Mouse (Mus musculus): Measurements from ENCODE around the gene 2900026A02Rik. TPM values are rescaled to one million over a fixed set of nuclear protein-coding genes. Genes with fewer than 3 reads are reported as not detected.

Gene 2900026A02Rik
- polyA plus RNA-seq, 1 experiment = not detected

DNA sequence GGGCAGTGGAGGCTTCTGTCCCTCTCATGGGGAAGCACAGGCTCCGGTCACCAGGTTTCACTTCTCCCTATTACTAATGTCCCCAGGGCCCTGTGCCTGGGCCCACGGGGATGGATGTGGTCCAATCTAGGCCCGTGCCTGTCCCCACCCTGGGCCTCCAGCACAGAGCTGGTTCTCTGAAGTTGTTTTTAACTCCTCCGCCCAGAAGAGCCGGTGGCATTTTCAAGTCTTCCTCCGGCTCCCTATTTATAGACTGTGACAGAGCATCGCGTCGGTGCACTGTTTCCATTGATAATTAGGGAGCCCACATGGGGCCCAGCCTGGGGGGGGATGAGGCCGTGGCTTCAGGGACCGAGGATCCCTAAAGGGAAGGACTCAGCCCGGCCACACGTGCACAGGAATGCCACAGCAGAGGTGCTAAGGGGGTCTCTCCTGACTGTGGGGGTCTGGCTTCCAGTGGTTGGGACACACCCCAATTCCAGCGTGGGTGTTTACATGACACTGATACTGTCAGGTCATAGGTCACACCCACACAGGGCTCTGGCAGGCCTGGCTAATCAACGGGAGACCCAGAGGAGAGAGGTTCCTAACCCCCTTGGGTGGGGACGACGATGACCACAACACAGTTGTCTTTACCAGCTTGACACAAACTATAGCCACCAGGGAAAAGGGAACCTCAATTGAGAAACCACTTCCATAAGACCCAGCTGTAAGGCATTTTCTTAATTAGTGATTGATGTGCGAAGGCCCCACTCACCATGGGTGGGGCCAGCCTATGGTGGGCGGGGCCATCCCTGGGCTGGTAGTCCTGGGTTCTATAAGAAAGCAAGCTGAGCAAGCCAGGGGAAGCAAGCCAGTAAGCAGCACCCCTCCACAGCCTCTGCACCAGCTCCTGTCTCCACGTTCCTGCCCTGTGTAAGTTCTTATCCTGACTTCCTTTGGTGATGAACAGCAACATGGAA is 106.5 kb downstream of the 2900026A02Rik start:
- no peak for TF ChIP-seq GATA1 (IDR thresholded peaks at IDR 0.05; ENCODE audit: low read length)

- TF ChIP-seq GATA1 (IDR thresholded peaks at IDR 0.05; ENCODE audit: low read length) = no peak
Observed at GRCm38 (mm10) chr5:113113120-113113519, 107.9 kb downstream of the 2900026A02Rik start.

DNA sequence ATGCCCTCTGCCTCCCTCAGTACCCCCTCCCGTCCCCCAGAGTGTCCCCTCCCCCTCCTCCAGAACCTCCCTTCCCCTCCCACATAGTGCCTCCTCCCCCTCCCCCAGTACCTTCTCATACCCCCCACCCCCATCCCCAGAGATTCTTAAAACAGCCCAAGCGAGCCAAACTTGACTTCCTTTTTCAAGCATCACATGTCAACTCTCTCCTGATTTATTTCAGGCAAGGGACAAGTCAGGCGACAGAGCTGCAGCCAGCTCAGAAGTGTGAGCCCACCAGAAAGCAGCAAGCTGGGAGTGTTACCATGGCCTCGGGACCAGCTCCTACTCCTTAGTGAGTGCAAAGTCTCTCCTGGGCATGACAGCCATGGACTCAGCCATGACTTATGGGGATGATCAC is 109.7 kb downstream of the 2900026A02Rik start:
- TF ChIP-seq GATA1 (IDR thresholded peaks at IDR 0.05; ENCODE audit: low read length) = no peak

- no peak for TF ChIP-seq GATA1 (IDR thresholded peaks at IDR 0.05; ENCODE audit: low read length)
Observed at GRCm38 (mm10) chr5:113110929-113111328, 110.1 kb downstream of the 2900026A02Rik start.

DNA sequence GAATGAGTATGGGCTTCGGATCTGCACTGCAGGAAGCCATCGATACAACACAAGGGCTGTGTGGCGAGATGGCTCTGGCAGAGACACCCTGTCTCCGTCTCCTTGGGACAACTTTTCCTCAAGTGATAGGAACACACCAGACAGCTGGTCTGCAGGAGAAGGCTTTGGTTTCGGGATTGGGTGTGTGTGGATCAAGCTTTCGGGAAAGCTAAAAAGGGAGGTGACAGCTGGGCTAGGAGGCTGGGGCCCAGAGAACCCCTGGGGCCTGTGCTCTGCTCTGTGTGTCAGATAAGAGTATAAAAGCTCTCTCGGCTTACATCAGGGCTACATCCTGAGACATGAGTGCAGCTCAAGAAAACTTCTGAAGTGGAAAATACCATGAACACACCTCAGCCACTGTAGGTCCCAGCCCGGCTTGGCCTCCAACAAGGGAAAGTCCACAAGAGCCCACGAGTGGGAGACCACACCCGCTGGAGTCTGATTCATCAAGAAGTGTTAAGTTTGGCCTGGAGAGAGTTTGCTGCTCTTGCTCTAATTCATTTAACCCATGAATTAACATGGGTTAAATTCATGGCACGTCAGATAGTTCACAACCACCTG is 112.8 kb downstream of the 2900026A02Rik start:
- TF ChIP-seq GATA1 (IDR thresholded peaks at IDR 0.05; ENCODE audit: low read length) = no peak

DNA sequence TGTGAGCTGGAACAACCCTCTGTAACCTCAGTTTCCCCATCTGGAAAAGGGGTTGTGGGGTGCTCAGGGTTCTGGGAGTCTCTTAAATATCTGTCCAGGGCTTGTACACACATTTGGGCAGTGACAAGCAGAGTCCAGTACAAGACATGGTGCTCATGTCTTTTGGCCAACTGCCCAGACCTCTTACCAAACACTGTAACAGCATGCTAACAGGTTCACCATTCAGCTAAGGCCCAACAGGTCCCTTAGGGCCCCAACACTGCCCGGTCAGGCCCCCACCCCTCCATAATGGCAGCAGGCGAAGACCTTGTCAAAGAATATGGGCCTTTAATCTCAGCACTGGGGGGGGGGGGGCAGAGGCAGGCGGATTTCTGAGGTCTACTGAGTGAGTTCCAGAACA is 113.3 kb downstream of the 2900026A02Rik start:
- TF ChIP-seq GATA1 (IDR thresholded peaks at IDR 0.05; ENCODE audit: low read length) = no peak

DNA sequence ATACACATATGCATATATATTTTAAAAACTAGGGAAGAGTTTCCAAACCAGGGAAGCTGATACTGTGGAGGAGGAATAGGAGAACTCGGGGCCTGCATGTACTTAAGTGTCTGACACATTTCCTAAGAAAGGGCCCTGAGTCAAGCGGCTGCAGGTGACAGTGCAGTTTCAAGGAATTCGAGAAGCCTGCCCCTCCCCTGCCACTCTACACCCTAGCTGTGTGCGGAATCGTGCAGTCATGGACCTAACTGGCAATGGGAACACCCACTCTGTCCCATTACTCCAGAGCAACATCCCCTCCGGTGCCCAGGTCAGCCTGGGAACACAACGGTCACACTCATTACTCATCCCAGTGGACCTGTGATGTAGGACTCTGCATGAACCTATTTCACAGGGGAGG is 114.4 kb downstream of the 2900026A02Rik start:
- no peak for TF ChIP-seq GATA1 (IDR thresholded peaks at IDR 0.05; ENCODE audit: low read length)

DNA sequence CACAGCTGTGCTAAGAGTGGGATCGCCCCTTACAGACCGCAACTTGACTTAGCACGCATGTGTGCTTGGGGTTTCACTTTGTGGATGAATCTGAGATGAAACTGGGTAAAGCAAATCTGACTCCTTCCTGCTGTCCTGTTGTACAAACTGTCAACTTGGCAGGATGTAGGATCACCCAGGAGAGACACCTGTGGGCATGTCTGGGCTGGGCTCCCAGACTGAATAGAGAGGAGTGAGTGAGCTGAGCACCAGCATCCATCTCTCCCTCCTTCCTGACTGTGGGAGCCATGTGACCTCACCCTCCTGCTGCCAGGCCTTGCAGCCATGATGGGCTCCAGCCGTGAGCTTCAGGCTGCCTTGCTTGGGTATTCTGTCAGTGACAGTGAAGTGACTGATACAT is 115.6 kb downstream of the 2900026A02Rik start:
- TF ChIP-seq GATA1 (IDR thresholded peaks at IDR 0.05; ENCODE audit: low read length) = no peak

DNA sequence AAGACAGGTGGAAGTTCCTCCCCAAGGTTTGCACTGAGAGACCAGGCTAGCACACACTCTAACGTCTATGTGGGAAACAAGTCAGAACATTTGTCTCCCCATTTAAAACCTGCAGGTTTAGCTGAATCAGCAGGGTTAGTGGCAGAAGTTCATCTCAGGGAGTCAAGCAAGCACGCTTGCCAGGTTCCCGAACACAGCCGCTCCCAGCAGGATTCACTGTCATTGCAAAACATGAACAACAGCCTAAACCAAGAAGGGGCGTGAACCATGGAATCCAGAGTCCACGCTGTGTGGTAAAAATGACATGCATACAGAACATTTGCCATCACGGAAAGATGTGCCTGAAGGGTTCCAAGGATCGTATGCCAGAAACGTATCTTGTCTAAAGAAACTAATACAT is 116.0 kb downstream of the 2900026A02Rik start:
- TF ChIP-seq GATA1 (IDR thresholded peaks at IDR 0.05; ENCODE audit: low read length) = no peak

- no peak for TF ChIP-seq GATA1 (IDR thresholded peaks at IDR 0.05; ENCODE audit: low read length)
Observed at GRCm38 (mm10) chr5:113102455-113102854, 118.6 kb downstream of the 2900026A02Rik start.

GRCm38 (mm10) chr5:113101457-113101856 is 119.6 kb downstream of the 2900026A02Rik start:
- no peak for TF ChIP-seq GATA1 (IDR thresholded peaks at IDR 0.05; ENCODE audit: low read length)

- no peak for TF ChIP-seq GATA1 (IDR thresholded peaks at IDR 0.05; ENCODE audit: low read length)
Observed at GRCm38 (mm10) chr5:113100422-113100821, 120.6 kb downstream of the 2900026A02Rik start.

DNA sequence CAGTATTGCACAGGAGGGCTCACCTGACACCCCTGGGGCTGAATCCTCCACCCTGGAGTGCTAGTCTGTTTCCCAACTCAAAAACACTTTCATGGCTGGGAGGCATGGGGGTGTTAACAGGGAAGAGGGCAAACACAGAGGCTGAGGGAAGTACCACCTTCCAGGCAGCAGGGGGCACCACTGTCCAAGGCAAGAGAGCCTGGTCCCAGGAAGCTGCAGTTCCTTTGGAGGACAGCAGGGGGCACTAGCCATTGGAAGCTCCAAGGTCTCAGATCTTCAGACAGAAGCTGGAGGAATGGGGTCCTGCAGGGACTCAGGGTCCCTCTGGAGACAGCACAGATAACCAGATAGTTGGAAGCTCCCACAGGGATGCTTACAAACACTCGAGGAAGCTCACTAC is 121.5 kb downstream of the 2900026A02Rik start:
- no peak for TF ChIP-seq GATA1 (IDR thresholded peaks at IDR 0.05; ENCODE audit: low read length)

DNA sequence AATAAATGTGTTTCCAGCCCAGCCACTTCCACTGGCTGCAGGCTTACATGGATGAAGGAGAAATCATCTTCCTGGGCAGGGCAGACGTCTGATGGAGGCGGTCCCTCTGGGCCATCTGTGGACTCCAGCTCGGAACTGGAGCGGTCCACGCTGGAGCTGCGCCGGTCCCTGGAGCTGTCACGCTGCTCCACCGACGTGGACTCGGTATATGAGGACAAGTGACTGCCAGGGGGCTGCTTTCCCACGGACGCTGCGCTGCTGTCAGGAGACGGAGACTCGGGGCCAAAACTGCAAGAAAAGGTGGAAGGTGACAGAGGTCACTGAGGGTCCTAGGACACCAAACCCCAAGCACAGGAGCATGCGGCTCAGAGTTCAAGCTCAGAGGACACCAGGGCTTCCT is 123.5 kb downstream of the 2900026A02Rik start:
- no peak for TF ChIP-seq GATA1 (IDR thresholded peaks at IDR 0.05; ENCODE audit: low read length)

DNA sequence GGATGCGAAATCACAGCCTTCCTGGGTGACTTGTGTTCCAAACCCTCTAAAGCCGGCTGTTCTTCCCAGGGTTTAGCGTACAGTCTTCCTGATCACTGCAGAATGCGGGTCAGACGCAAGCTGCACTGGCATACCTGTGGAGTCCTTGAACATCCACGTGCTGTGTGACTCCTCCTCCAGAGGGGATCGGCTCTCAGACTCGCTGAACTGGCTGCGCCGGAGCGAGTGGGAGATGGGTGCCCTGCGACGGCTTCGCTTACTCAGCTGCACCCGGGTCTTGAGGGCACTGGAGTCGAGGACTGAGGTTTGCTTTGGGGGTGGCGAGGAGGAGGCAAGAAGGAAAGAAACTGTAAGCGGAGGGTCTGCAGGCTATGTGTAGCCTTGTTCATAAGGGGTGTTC is 125.6 kb downstream of the 2900026A02Rik start:
- no peak for TF ChIP-seq GATA1 (IDR thresholded peaks at IDR 0.05; ENCODE audit: low read length)

- TF ChIP-seq GATA1 (IDR thresholded peaks at IDR 0.05; ENCODE audit: low read length) = no peak
Observed at GRCm38 (mm10) chr5:113092406-113092805, 128.6 kb downstream of the 2900026A02Rik start.

DNA sequence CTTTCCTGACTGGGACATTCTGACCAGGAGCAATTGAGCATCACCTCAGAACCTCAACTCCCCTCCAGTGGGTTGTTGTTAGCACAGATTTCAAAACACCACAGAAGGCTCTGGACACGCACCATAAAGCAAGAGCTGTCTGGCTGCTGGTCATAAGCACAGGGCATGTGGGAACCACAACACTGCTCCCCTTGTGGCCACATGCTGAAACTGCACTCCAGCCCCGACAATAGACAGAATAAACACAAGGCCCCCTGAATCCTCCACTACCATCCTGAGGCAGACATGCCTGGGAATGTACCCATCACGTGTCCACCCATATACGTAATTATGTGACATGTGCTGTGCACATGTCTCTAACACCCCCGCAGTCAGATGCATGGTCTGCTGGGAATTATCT is 129.9 kb downstream of the 2900026A02Rik start:
- TF ChIP-seq GATA1 (IDR thresholded peaks at IDR 0.05; ENCODE audit: low read length) = no peak
